Mouse (Mus musculus): ENCODE data around the gene Phgr1.

Phgr1 gene

GRCm38 (mm10) chr2:118822800-118823199, 50.2 kb downstream of the Phgr1 start:
- no peak for DNase-seq (ENCODE audit: low spot score)

GRCm38 (mm10) chr2:118824396-118824795, 51.8 kb downstream of the Phgr1 start:
- no peak for DNase-seq (ENCODE audit: low spot score)
